Mouse (Mus musculus) hematopoietic stem cell, adult 5-6 weeks (primary cell): Measurements from ENCODE around the gene Rhbdf2. TPM values are rescaled to one million over a fixed set of nuclear protein-coding genes. Genes with fewer than 3 reads are reported as not detected.

ENCODE experiments used
- ATAC-seq, 2 experiments: fragments of 125-278 bp in 1 of 2; replicated peaks in 1 of 2; 2 replicates each; pipeline ENCODE4 v1.8.0; 2016 to 2017; ENCODE audit warnings: inconsistent platforms in 2 of 2, mild to moderate bottlenecking in 2 of 2, moderate number of reproducible peaks in 2 of 2, low read depth in 1 of 2, moderate TSS enrichment in 1 of 2; ENCODE audit not compliant: low FRiP score in 2 of 2, poor library complexity in 2 of 2, severe bottlenecking in 2 of 2, insufficient read depth in 1 of 2, low TSS enrichment in 1 of 2
- total RNA-seq: library from RNA; stranded (forward); fragments of 172-1452, 232-1000 nt; gene quantifications from 2 replicates; pipeline ENCODE4 v1.2.3, GENCODE M21; 2017

Gene Rhbdf2
- total RNA-seq, 1 experiment from 2014 or later = 5.6 TPM

GRCm38 (mm10) chr11:116627072-116628020, 527 bp upstream of the Rhbdf2 start:
- ATAC-seq = no peak

- ATAC-seq = no peak
These were observed 1.5 kb downstream of the Rhbdf2 start for GRCm38 (mm10) chr11:116625081-116626000.

GRCm38 (mm10) chr11:116624131-116624832, 2.5 kb downstream of the Rhbdf2 start:
- peak; percentile 75 to 77 for ATAC-seq

- ATAC-seq = peak in 1 of 2 experiments; percentile 2; a peak in 1 of 4 replicates
These were observed 3.3 kb downstream of the Rhbdf2 start for GRCm38 (mm10) chr11:116623281-116624124.

- ATAC-seq = no peak
These were observed 5.5 kb downstream of the Rhbdf2 start for GRCm38 (mm10) chr11:116621258-116621704.

GRCm38 (mm10) chr11:116620559-116621253, 6.1 kb downstream of the Rhbdf2 start:
- ATAC-seq = no peak

- ATAC-seq = no peak
These were observed 6.7 kb downstream of the Rhbdf2 start for GRCm38 (mm10) chr11:116620073-116620472.

- ATAC-seq = no peak
These were observed 7.3 kb downstream of the Rhbdf2 start for GRCm38 (mm10) chr11:116619561-116619960.

- ATAC-seq = no peak
These were observed 7.7 kb downstream of the Rhbdf2 start for GRCm38 (mm10) chr11:116619156-116619555.

GRCm38 (mm10) chr11:116618666-116619065, 8.2 kb downstream of the Rhbdf2 start:
- no peak for ATAC-seq

- ATAC-seq = no peak
These were observed 9.2 kb downstream of the Rhbdf2 start for GRCm38 (mm10) chr11:116617641-116618040.

- ATAC-seq = peak; percentile 51 to 71
These were observed 10.2 kb downstream of the Rhbdf2 start for GRCm38 (mm10) chr11:116616438-116617118.

GRCm38 (mm10) chr11:116615735-116616437, 10.9 kb downstream of the Rhbdf2 start:
- peak; percentile 39 to 62 for ATAC-seq

GRCm38 (mm10) chr11:116613234-116613633, 13.6 kb downstream of the Rhbdf2 start:
- ATAC-seq = no peak

- ATAC-seq = no peak
These were observed 14.3 kb downstream of the Rhbdf2 start for GRCm38 (mm10) chr11:116612554-116612953.
